Mouse (Mus musculus): ENCODE measurements around the gene Mnt.
"Not testable (repeated sequence)": the region's sequence is repeated elsewhere in the genome, so short reads cannot be mapped to it uniquely, and the experiment has no call there.

The Mnt gene

GRCm38 (mm10) chr11:74830256-74831161, at the start of gene Mnt:
Gene Mnt (plus strand): TSS chr11:74830920.
- peak; percentile 96 for DNase-seq

- no peak for DNase-seq
These were observed 37.8 kb upstream of the Mnt start for GRCm38 (mm10) chr11:74792874-74793273.

- no peak for DNase-seq
These were observed 30.1 kb upstream of the Mnt start for GRCm38 (mm10) chr11:74800658-74801057.

- DNase-seq, result no peak
These were observed 26.6 kb upstream of the Mnt start for GRCm38 (mm10) chr11:74804081-74804627.

- DNase-seq, result no peak
These were observed 23.4 kb upstream of the Mnt start for GRCm38 (mm10) chr11:74807246-74807882.

DNA sequence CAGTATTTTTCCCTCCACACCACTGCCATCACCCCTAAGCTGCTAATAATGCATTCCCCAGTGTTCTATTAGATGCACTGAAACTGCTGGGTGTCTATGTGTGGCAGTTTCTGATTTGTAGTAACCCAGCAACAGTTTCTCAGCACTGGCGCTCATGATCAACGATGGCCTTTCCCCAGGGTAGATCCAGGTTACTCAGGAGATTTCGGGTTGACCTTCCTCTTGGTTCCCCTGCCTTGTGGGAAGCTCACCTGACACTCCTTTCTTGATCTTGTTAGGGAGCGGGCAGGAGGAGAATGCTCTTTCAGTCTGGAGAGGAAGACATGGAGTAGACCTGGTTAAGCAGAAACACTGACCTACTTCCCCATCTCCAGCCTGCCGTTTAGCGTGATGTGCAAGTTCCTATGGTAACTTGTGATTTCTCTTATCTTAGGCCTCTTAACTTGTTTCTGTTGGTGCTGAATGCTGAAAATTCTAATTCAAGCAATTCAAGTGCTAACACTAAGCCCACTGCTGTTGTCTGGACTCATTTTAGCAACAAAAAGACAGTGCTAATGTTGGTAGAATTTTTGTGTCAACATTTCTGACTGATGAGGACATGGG, 22.4 kb upstream of the Mnt start:
- no peak for DNase-seq

- DNase-seq, result no peak
These were observed 20.6 kb upstream of the Mnt start for GRCm38 (mm10) chr11:74810134-74810533.

GRCm38 (mm10) chr11:74811027-74811426, 19.7 kb upstream of the Mnt start:
- DNase-seq, result not testable (repeated sequence)

- DNase-seq, result no peak
These were observed 19.2 kb upstream of the Mnt start for GRCm38 (mm10) chr11:74811538-74811937.

DNA sequence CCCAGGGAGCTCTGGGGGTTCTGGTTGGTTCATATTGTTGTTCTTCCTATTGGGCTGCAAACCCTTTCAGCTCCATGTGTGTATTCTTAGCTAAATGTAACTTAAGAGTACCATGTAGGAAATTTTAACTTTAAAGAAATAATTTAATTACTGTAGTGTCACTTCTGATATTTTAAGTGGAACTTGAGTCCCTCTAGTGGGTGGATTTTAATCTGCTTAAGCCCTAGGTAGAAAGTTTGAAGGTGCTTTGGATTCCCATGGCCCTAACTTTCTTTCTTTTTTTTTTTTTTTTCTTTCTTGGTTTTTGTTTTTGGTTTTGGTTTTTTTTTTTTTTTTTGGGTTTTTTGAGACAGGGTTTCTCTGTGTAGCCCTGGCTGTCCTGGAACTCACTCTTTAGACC, 14.9 kb upstream of the Mnt start:
- DNase-seq, result no peak

- DNase-seq, result no peak
These were observed 9.8 kb upstream of the Mnt start for GRCm38 (mm10) chr11:74820921-74821320.

GRCm38 (mm10) chr11:74821463-74821862, 9.3 kb upstream of the Mnt start:
- no peak for DNase-seq

DNA sequence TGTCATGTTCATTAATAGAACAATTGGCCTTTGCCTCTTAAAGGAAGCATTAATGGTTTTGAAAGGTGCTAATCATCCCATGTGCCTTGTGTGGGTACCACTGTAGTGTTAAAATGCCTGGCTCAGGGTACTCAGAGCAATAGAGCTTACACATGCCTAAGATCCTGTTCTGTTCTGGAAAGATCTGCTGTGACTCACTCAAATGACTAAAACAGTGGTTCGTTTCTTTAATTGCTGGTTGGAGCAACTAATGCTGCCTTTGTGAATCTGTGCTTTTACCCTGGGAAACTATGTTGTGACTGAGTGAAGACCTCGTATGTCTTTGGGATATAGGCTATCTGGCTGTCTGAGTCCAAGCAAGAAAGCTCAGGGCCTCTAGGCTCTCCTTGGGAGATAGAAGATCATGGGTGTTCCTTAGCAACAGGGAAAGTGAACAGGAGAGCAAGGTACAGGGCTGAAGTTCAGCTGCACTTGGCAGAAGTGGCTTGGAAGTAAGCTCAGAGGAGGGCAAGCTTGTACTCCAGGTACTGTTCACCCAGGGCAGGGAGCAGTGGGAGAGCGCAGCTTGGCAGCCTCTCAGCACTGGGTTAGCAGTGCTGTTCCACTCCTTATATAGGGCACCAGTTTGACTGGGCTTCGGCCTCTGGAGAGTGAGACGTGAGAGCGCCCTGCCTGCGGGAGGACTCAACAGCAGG, 7.8 kb upstream of the Mnt start:
- no peak for DNase-seq

GRCm38 (mm10) chr11:74826151-74826550, 4.6 kb upstream of the Mnt start:
- DNase-seq, result no peak

DNA sequence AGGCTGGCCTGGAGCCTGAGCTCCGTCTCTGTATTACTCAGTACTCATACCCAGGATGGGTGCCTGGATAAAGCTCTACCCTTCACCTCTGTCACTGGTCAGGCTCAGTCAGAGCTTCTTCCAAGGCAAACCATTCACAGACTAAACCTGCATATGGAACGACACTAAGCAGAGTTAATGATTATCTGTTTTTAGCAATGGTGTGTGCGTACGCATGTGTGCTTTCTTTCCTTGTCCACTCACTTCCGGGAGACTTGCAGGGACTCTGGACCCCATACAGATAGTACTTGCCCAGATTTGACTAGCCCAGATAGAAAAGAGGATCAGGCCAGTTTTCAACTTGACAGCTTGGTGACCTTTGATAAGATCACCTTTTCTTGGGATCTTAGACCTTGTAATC, 4.0 kb upstream of the Mnt start:
- no peak for DNase-seq

DNA sequence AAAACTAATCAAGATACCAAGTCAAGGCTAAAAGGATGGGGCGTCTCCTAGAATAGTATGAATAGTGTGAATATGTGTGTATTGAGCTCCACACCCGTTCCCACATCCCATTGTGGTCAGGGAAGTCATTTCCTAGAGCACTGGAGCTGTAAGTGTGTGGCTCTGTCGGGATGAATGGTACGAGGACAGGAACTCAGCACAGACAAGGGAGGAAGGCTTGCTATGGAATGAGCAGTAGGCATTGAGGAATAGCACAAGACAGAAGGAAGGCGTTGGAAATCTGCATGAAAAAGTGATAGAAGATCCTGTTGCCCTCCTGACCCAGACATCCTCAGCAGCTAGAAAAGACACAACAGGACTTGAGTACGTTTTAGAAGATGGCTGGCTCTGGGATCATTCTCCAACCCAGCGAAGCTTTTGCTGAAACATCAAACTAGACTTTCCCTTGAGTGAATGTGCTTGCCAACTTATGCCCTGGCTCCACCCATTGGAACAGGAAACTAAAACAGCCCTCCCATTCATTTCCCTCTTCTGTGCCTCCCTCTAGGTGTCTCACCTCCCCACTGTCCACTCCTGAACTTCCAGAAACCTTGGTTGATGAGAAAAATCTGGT, 2.8 kb upstream of the Mnt start:
- DNase-seq, result no peak

GRCm38 (mm10) chr11:74828404-74828931, 2.3 kb upstream of the Mnt start:
- DNase-seq, result peak; percentile 13

GRCm38 (mm10) chr11:74828965-74829550, 1.7 kb upstream of the Mnt start:
- DNase-seq, result peak; percentile 5

- peak; percentile 72 for DNase-seq
These were observed 908 bp upstream of the Mnt start for GRCm38 (mm10) chr11:74829812-74830211.

DNA sequence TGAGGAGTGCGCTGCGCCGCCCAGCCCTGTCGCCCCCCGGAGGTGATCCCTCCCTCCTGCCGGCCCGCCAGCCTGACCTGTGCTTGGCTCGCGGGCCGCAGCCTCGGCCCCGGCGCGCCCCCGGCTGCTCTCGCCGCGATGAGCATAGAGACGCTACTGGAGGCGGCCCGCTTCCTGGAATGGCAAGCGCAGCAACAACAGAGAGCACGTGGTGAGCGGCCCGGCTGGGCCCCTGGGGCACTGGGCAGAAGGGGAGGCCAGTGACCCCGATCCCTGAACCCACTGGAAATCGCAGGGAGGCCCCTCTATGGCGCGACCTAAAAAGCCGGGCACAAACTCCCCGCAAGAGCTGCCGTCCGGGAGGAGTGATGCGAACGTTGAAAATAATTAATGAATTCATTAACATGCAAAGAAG, 478 bp downstream of the Mnt start:
- DNase-seq, result peak; percentile 54

GRCm38 (mm10) chr11:74831606-74832451, 1.1 kb downstream of the Mnt start:
- peak; percentile 98 for DNase-seq

Data from right cerebral cortex, postnatal 4 days (tissue).